In the genomic region with DNA sequence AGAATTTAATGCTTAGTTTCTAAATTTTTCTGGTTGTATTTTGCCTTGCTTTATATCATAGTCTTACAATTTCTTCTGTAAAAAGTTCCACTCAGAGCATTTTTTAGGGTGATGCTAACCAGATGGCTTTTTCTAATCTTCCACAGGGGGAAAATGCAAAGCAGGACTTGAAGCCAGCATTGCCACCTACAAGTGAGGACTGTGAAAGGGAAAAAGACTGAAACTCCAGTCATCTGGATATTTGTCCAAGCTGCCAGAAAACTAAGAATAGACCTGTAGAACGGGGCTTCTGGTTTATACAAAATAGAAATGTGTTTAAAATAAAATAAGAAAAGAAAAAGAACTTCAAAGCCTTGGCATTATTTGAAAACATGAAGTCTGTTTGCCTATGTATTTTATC, we compare ENCODE assay signal across 24 mouse cellular contexts. TPM values are rescaled to one million over a fixed set of nuclear protein-coding genes. Genes with fewer than 3 reads are reported as not detected.
DNase-seq lines count a peak whose midpoint lies in the region; ATAC-seq lines count a peak whose summit lies in the region.
"Had no signal": no experiment of that assay in that cellular context is flagged by ENCODE, and none has a peak within 500 bp of the region (broad histone marks: within the 10 kb centered on the region; RNA-seq: fewer than 3 reads in every experiment).

No protein-coding gene starts in this region.

- no peak overlapping the region for H3K27ac ChIP-seq in hindbrain, embryonic 11.5 days (ENCODE audit: low read depth, low read length)
- H3K27ac ChIP-seq in kidney, embryonic 16.5 days (ENCODE audit: low read length) = no peak overlapping the region
- H3K27ac ChIP-seq: embryonic facial prominence, embryonic 13.5 days; heart, adult 2 months; hindbrain, embryonic 13.5 days; kidney, embryonic 15.5 days; macrophage; midbrain, embryonic 10.5 days had no signal

- intact Hi-C loops in left cerebral cortex, postnatal 25 days (cut with DNase I) = loop anchor here (1.0 to 5.0 kb wide), 2 partner anchors 36 to 92 kb away; no protein-coding TSS in a partner anchor

- no peaks in the 10 kb centered on the region for H3K27me3 ChIP-seq in hindbrain, embryonic 11.5 days (ENCODE audit: control insufficient read depth, insufficient read depth, low read length)
- no peaks in the 10 kb centered on the region for H3K27me3 ChIP-seq in kidney, embryonic 16.5 days (ENCODE audit: insufficient read depth, low read length)
- H3K27me3 ChIP-seq: embryonic facial prominence, embryonic 13.5 days; hindbrain, embryonic 13.5 days; kidney, embryonic 15.5 days had no signal

- no peak overlapping the region for H3K9ac ChIP-seq in hindbrain, embryonic 11.5 days (ENCODE audit: low read depth, low read length)
- H3K9ac ChIP-seq in kidney, embryonic 16.5 days (replicated peaks; ENCODE audit: low read length) = no peak overlapping the region
- H3K9ac ChIP-seq: embryonic facial prominence, embryonic 13.5 days; hindbrain, embryonic 13.5 days; kidney, embryonic 15.5 days had no signal

- no peaks in the 10 kb centered on the region for H3K9me3 ChIP-seq in hindbrain, embryonic 11.5 days (ENCODE audit: control insufficient read depth, low read length)
- H3K9me3 ChIP-seq in kidney, embryonic 16.5 days (ENCODE audit: low read length) = no peaks in the 10 kb centered on the region
- H3K9me3 ChIP-seq: embryonic facial prominence, embryonic 13.5 days; kidney, embryonic 15.5 days had no signal

- H3K4me3 ChIP-seq in hindbrain, embryonic 11.5 days (ENCODE audit: low read depth, low read length) = no peak overlapping the region
- H3K4me3 ChIP-seq in kidney, embryonic 16.5 days (ENCODE audit: low read length) = no peak overlapping the region
- H3K4me3 ChIP-seq: embryonic facial prominence, embryonic 13.5 days; heart, adult 2 months; hindbrain, embryonic 13.5 days; kidney, embryonic 15.5 days; midbrain, embryonic 10.5 days; myocyte had no signal

- H3K4me1 ChIP-seq in hindbrain, embryonic 11.5 days (replicated peaks; ENCODE audit: control insufficient read depth, insufficient read depth, low read length) = no peaks in the 10 kb centered on the region
- H3K4me1 ChIP-seq in kidney, embryonic 16.5 days (ENCODE audit: insufficient read depth, low read length) = no peaks in the 10 kb centered on the region
- H3K4me1 ChIP-seq: embryonic facial prominence, embryonic 13.5 days; hindbrain, embryonic 13.5 days; kidney, embryonic 15.5 days; midbrain, embryonic 10.5 days had no signal

- no peak overlapping the region for H3K4me2 ChIP-seq in hindbrain, embryonic 11.5 days (replicated peaks; ENCODE audit: low read depth, low read length)
- H3K4me2 ChIP-seq in kidney, embryonic 16.5 days (replicated peaks; ENCODE audit: low read depth, low read length) = no peak overlapping the region
- H3K4me2 ChIP-seq: embryonic facial prominence, embryonic 13.5 days; hindbrain, embryonic 13.5 days; kidney, embryonic 15.5 days had no signal

- ATAC-seq in hindbrain, embryonic 11.5 days (ENCODE audit: low FRiP score) = no peak
- ATAC-seq in kidney, embryonic 16.5 days (ENCODE audit: low FRiP score, low TSS enrichment) = no peak
- ATAC-seq: activated CD4-positive, CD25-positive, alpha-beta regulatory T cell, adult 4 months; forebrain, embryonic 14.5 days; midbrain, embryonic 16.5 days had no signal

- peak; percentile 11 to 51 for DNase-seq in layer of hippocampus, adult 18-20 months (ENCODE audit: low spot score in 2 of 2)
- DNase-seq in layer of hippocampus, adult 9-10 months (ENCODE audit: low spot score) = no peak
- DNase-seq in right cerebral cortex, adult 18-20 months = peak; percentile 65
- no peak for DNase-seq in right cerebral cortex, postnatal 4 days
- DNase-seq in left cerebral cortex, postnatal 25 days (ENCODE audit: low spot score in 2 of 2) = peak; percentile 29 to 93
- DNase-seq in hindbrain, embryonic 11.5 days (ENCODE audit: low spot score) = no peak
- DNase-seq: adrenal gland, adult 8-10 months; cerebellum, adult 18-20 months; cerebellum, postnatal 25 days; gastrocnemius, postnatal 36 days; heart, adult 2 months; kidney, adult 11 months; kidney, postnatal 4 days; thymus, postnatal 25 days had no signal

- 86% methylated on average over 1 of the region's 1 CpGs for WGBS in hindbrain, embryonic 11.5 days
- WGBS in kidney, embryonic 16.5 days = 73% methylated on average over 1 of the region's 1 CpGs

- H3K36me3 ChIP-seq in hindbrain, embryonic 11.5 days (ENCODE audit: control insufficient read depth, insufficient read depth, low read length) = no peaks in the 10 kb centered on the region
- H3K36me3 ChIP-seq in kidney, embryonic 16.5 days (ENCODE audit: insufficient read depth, low read length) = no peaks in the 10 kb centered on the region
- H3K36me3 ChIP-seq: embryonic facial prominence, embryonic 13.5 days; hindbrain, embryonic 13.5 days; kidney, embryonic 15.5 days; midbrain, embryonic 10.5 days had no signal

RNA-seq across cellular contexts. Expression of a gene that starts 19.6 kb away (rescaled TPM):
- 10 to 100 TPM; 24.7 to 26.2 TPM for total RNA-seq in layer of hippocampus, adult 18-20 months (2021)
- 10 to 100 TPM; 26.2 to 34.8 TPM for total RNA-seq in left cerebral cortex, postnatal 25 days (2021)
- polyA plus RNA-seq in hindbrain, embryonic 11.5 days (2014; fragmentation: Nextera tagmentation; extraction: Ambion mirVana) = 80.3 and 81.0 TPM in 2 replicates
- polyA plus RNA-seq in kidney, embryonic 16.5 days (2015; fragmentation: Nextera tagmentation; extraction: Ambion mirVana) = 55.4 and 58.3 TPM in 2 replicates

Comparison
In these comparisons a context has a peak if more than half of its experiments do, and no peak if none do; other contexts are left out.
1. DNase-seq: peak in layer of hippocampus, adult 18-20 months (2 of 2), right cerebral cortex, adult 18-20 months (single experiment) and left cerebral cortex, postnatal 25 days (2 of 2); none in layer of hippocampus, adult 9-10 months (single experiment), right cerebral cortex, postnatal 4 days (single experiment) and hindbrain, embryonic 11.5 days (single experiment).